Mouse (Mus musculus) urinary bladder, adult 2 months (tissue): ENCODE measurements around the gene Ror2. TPM values are rescaled to one million over a fixed set of nuclear protein-coding genes. Genes with fewer than 3 reads are reported as not detected.

ENCODE experiments used
- DNase-seq: peaks from one replicate; pipeline ENCODE4 v3.0.0; 2022; ENCODE audit warnings: low spot score
- polyA plus RNA-seq: library from polyadenylated mRNA; depleted of rRNA; stranded (reverse); fragments of >200 nt; gene quantifications from 2 replicates; pipeline ENCODE4 v1.2.3, GENCODE M21; 2012

Gene Ror2
- polyA plus RNA-seq, 1 experiment = 8.6 TPM

DNA sequence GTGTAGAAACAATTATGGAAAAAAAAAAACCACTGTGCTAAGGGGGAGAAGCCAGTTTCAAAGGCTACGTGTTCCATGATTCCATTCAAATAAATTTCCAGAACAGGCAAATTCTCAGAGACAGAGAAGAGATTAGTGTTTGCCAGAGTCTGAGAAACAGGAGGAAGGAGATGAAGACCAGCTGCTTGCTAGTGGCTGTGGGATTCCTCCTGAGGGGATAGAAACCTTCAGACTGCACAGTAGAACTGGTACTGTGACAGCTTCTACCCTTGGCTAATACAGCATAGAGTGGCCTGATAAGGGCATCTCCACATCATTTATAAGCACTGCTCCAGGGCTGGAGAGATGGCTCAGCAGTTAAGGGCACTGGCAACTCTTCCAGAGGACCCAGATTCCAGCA lies 11.2 kb downstream of the Ror2 start:
- no peak for DNase-seq

DNA sequence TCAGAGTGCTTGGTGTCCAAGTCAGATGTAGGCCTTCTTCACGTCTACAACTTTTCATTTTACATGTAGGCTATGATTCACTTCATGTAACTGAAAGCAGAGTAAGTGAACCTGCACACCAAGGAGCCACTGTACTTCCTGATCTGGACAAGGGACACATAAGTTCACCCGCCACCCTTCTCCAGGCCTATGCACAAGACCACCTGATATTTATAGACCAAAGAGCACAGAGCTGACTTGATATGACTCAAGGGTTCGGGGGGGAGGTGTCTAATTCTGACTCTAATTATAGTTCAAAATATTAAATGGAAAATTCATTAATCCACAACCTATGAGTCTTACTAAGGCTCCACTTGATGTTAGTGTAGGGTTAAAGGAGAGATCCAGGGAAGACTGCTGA lies 14.3 kb downstream of the Ror2 start:
- DNase-seq = no peak

DNA sequence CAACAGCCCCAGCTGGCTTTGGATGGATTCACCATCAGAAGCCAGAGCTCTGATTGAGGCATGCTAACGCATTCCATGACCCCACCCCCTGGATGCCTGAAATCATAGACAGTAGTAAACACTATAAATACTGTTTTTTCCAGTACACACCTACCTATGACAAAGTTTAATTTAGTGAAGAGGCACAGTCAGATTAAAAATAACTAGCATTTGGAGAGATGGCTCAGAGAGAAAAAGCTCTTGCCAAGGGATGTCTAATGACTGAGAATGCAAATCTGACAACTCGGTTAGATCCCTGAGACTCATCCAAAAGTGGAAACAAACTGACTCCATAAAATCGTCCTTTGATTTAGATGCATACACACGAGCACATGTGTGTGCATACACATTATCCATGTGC lies 15.4 kb downstream of the Ror2 start:
- DNase-seq = no peak

DNA sequence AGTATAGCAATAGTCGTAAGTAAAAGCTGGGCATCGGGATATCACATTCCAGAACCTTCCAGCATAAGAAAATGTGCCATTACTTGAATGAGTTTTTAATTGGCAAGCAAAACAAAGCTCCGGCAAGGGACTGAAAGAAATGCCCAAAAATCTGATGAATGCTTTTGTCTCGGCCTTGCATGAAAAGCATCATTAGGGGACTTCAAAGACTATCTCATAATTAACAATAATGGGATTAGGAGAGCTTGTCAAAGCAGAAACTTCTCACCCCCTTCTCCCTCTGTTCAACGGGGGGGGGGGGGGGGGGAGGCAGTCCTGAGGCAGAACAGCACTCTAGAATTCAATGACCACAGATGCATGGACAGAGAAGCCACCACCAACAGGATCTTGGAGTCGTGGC lies 17.4 kb downstream of the Ror2 start:
- DNase-seq = no peak

DNA sequence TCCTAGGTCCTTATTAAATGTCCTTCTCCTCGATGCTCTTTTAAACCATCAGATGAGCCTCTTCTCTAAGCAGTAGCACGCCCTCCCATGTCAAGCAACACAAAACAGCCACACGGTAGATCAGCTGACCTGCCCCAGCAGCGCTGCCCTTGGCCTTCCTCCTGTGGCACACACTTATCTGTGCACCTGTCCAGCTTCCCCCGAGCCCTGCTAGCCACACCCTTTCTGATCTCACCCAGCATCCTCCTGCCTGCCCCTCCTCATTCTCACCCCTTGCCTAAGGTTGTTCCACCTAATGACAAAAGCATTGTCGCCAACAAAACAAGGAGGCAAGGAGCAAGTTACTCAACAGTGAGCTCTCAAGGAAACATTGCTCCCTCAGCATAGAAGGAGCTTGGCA lies 18.1 kb downstream of the Ror2 start:
- no peak for DNase-seq

DNA sequence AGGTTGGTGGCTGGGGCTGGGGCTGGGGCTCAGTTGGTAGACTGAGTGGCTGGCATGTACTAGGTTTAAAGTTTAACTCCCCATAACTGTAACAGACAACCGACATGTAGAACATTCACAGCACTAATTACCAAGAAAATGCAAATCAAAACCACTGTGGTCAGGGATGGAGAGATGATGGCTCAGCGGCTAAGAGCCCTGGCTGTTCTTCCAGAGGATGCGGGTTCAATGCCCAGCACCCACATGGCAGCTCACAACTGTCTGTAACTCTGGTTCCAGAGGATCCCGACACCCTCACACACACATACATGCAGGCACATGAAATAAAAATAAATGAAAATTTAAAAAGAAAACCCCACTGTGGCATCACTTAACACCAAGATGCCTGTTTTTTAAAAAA lies 18.8 kb downstream of the Ror2 start:
- DNase-seq = no peak

DNA sequence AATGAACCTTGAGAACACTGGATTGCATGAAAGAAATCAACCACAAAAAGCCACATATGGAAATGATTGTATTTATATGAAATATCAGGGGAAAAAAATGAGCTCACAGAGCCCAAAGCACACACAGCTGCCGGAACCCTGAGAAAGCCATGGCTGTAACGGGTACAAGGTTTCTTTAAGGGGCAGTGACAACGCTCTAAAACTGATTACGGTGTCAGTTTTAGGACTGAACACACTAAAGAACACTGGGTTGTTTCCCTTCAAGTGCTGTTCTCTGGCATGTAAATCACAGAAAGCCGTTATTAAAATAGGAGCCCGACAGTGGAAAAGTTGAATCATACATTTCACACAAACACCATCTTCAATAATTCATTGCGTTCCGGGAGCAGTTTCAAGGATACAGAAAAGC lies 19.4 kb downstream of the Ror2 start:
- DNase-seq = no peak

DNA sequence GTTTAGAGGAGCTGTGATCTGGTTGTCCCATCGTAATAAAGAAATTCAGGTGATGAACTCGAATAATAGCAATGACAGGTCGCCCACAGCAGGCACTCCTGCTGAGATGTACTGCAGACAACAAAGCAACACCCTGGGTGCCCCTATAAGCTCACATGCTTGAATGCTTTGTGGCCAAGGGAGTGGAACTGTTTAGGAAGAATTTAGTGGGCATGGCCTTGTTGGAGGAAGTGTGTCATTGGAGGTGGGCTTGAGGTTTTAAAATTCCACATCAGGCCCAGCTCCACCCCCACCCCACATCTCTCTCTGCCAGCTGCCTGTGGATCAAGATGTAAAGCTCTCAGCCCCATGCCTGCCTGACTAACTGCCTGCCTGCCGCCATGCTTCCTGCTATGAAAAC lies 21.0 kb downstream of the Ror2 start:
- no peak for DNase-seq

DNA sequence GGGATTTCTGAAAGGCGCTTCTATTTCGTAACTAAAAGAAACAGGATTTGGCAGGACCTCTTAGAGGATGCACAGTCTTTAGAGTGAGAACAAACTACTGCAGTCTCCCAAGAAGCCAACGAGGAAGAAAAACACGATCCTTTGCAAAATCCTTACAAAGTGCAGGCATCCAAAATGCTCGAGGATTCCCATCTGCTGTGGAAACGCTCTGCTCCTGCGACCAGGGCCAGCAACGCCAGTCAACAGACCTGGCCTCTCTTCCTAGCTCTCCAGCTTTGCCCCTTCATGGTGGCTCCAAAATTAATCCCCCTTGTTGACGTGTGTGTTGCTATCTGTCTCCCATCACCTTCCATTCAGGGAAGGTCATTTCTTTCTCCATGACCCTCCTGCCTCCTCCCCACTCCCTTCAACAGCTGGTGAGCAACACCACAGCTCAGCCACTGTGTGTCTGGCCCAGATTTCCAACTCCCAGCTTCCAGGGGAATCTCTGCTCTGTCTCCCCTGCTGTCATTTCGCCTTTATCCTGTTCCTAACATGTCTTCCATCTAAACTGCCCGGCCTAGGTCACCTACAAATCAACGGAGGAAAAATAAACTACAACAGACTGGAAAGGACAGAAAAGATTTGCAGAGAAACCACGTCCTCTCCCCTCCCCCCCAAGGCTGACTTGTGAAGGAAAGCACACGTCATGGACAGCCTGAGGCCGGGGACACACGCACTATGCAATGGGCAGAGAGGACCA lies 23.2 kb downstream of the Ror2 start:
- DNase-seq = no peak

DNA sequence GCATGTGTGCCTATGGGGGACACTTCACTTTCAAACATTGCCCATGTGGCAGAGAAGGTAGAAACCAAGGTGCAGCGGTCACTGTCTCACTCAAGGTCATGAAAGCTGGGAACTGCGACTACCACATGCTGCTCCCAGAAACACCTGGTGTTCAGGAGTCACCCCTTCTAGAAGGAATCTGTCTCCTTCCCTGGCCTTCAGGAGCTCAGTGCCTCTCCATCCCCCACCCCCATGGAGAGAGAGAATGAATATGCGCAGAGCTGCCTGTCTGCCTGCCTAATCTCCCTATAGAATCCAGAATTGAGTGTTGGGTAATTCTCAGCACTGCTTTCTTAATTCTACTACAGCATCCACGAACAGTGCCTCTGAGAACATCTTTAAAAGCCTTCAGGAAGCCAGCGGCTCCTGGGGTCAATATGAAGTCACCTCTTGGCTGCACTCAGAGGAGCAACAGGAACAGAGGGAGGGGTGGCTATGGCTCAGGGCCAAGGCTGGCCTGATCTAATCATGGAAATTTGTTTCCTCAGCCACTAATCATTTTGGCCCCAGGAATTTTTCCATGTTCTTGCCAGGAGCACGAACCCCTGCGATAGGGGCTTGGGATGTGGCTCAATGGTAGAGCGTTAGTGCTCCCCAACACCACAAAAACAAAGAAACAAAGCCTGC lies 24.7 kb downstream of the Ror2 start:
- DNase-seq = no peak

DNA sequence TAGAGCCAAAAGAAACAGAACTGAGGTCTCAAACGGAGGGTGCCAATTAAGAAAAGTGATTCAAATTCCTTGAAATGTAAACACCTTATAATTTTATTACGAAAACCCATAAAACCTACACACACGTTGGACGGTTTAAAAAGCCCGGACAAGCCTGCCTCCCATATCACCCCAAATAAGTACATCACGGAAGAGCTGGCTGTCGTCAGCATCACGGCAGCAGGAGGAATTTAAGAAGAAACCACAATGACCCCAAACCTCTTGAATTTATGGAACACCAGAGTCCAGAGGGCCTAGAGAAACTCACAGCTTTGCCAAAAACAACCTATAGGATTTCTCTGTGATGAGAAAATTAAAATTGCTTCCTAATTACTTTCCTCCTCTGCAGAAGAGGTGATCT lies 27.0 kb downstream of the Ror2 start:
- DNase-seq = no peak

DNA sequence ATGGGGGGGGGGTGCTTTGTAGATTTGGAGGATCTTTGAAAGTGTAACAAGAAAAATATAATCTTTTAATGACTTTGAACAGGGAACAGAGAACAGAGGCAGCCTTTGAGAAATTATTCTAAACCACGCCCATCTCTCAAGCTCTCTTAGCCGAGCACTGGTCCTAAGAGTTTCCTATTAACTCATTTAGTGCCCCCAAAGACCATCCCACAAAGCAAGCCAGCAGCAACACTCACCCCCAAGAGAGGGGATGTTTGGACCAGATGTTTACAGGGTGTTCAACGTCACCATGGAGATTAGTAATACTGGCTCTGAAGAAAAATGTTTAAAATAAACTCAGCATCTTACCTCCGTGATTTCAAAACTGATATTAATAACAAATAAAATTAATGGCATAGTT lies 27.4 kb downstream of the Ror2 start:
- no peak for DNase-seq

DNA sequence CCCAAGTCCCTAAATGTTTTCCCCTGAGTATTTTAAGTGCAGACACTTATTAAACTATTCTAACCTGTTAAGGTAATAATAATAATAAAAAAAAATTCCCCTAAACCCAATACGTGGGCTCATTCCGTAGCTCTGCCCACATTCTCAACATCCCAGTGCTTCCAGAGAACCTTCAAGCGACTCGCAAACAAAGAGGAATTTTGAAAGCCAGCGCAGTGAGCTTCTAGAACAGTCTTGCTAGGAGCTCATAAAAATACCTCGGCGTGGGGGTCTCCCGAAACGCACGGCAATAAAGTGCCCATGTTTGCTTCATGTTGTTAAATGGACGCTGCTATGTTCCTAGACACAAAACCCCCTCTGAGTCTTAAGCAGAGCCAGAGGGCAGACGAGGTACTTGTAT lies 32.7 kb downstream of the Ror2 start:
- no peak for DNase-seq

DNA sequence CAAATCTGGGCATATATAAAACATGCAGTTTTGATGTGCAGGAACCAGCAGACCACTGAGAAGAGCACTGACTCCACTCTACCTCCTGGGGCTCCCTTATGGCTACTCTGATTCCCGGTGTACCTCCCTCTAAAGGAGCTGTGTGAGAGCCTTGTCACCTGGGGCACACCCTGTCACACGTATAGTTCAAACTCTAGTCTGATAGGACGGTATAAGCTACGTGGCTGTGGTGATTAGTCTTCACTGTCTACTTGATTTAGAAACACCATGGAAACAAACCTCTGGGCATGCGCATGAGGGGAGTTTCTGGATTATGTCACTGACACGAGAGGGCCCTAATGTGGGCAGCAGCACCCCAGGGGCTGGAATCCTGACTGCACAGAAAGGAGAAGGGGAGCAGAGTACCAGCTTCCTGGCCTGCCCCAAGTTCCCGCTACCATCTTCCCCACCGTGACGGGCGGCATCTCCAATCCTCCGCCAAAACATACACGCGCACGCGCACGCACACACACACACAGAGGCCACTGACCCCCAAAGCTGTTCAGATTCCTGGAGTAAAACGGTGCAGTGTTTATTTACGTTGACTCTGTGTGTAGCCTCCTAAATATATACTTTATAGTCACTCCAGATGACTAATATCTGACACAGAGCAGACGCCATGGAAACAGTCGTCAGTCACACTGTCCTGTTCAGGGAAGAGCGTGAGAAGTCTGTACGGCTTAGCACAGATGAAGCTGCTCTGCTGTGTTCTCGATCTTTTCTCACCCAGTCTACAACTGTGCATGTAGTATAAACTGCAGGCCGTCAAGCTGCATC lies 37.1 kb downstream of the Ror2 start:
- DNase-seq = no peak

DNA sequence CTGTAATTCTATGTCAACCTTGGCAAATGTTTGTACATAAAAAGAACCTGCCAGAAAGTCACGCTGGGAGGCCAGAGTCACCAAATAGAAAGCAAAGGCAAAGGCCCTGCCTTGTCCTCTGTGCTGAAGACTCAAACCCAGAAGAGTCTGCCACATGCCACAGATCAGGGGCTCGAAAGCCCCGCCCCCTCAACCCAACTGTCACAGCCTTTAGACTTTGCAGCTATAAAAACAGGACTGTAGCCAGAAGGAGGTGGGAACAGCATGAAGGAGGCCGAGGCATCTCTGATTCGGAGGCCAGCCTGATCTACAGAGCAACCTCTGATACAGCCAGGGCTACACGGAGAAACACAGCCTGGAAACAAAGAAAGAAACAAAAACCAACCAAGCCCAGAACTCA lies 37.8 kb downstream of the Ror2 start:
- DNase-seq = no peak

DNA sequence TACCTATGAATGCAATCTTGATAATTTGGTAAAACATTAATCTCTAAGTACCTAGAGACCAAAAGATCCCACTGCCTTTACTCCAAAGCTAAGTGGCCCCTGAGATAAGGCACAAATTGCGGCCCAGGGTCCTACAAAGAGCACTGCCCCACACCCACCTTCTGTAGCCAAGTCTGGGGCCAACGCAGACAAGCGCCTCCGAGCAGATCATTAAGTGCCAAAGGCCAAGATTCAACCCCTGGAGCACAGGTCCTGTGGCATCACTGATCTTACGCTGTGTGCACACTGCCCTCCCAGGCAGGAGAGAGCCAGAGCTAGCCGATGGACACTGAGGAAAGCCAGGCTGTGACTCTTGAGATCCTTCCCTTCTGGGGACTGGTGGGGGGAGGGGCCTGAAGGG lies 38.7 kb downstream of the Ror2 start:
- no peak for DNase-seq

DNA sequence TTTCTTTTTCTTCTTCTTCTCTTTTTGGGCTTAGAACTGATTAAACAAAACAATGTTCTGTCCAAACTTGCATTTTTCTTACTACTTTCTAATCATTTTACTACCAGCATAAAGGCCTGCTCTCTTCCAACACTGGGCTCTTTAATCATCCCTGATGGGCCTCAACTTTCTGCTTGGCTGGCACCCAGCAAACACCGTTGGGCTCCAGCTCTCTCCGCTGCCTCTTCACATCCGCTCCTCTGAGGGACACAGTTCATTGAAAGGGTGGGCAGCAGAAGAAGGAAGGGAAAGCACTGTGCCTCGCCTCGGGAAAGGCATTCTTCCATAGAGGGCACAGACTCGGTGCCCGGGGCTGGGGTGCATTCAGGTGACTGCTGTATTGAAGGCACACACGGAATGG lies 41.8 kb downstream of the Ror2 start:
- no peak for DNase-seq

DNA sequence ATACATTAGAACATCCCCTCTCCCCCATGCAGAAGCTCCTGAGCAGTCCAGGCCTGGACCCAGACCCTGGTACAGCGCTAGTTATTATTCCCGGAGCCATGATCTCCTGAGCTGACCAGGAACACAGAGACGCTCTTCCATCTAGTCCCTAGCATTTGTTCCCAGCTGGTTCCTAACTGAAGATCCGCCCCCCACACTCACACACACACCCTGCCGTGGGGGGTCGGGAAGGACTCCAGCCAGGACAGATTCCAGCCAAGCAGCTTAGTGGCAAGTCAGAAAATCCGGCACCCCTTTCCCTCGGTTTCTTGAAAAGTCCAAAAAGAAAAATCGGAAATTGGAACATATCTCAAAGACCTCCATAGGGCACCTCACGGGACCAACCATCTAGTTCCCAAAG lies 48.5 kb downstream of the Ror2 start:
- no peak for DNase-seq

DNA sequence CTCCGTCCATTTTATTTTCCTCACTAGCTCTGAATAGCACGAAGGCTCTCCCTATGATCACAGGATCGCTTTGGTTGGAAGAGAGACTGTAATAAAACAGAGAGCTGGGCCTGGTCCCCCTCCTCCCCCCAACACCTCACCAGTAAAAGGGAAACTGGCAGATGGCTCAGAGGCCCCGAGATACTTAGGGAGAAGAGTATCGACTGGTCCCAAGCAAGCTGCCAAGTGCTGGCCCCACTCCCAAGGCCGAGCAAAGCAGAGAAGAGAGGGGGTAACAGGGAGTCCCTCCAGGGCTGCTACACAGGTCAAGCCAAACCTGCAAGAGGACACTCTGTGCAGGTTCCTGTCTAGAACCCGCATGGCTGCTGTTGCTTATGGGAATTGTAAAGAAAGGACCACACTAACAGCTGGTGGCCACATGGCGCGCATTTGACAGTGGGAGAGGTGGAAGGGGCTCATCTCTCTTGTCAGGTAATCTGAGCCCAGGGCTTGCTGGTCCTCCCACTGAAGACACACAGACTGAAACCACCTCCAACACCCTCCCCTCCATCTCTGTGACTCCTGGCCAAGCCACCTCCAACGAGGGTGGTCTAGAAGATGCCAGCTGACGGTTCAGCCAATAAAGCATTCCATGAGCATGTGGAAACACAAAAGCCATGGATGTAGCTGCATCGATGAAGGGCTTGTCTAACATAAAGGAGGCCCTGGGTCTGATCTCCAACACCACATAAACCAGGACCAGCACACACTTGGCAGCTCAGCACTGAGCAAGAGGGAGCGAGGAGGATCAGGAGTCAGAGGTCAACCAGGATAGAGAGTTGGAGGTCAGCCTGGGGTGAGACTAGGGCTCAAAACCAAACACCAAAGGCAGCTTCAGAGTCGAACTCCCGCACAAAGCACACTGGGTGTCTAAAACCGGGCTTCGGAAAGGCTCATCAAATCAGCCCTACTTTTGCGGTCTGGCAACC lies 49.2 kb downstream of the Ror2 start:
- no peak for DNase-seq

DNA sequence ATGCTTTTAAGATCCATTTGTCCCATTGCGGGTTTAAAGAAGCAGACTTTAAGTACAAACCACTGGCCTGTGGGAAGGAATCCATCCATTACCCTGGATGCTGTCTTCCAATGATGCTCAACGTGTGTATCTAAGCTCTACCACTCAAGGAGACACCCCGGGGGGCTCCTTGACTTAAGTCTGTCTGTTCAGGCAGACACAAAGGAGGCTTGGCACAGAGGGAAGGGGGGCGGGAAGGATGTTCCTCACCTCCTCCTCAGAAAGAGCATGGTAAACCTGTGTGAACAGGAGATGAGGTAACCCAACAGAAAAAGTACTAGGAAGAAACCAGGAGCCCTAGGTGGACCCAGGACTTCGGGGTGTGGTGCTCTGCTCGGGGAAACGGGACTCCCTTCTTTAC lies 50.0 kb downstream of the Ror2 start:
- DNase-seq = no peak

DNA sequence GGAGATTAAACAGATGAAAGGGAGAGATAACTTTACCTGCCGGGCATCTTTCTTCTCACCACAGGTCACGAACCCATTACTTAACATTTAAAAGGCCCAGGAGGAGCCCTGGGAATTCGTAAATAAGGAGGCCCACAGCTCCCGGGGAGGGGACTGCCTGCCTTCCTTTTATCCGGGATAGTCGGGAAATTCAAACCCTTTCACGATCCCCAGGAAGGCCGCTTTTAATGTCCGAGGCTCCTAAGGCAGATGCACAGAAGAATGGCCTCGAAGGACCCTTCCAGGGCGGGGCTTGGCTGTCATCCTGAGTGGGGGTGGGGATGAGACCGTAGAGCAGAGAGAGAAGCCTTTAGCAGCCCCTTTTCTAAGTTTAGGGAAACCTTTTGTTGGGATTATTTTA lies 51.1 kb downstream of the Ror2 start:
- DNase-seq = no peak
